Mouse (Mus musculus) olfactory bulb, adult 2 months (tissue): Measurements from ENCODE around the gene Bok.

ENCODE experiments used
- CTCF ChIP-seq: fragments of 200-500 bp; IDR thresholded peaks from 2 replicates; pipeline ENCODE4 v1.5.1; 2012; ENCODE audit warnings: low read depth, mild to moderate bottlenecking, low read length, moderate library complexity; ENCODE audit not compliant: insufficient read depth
- POLR2A ChIP-seq: fragments of 200-500 bp; IDR thresholded peaks from 2 replicates; pipeline ENCODE4 v1.6.1; 2012; ENCODE audit warnings: mild to moderate bottlenecking, low read depth, low read length, moderate library complexity; ENCODE audit not compliant: insufficient read depth

DNA sequence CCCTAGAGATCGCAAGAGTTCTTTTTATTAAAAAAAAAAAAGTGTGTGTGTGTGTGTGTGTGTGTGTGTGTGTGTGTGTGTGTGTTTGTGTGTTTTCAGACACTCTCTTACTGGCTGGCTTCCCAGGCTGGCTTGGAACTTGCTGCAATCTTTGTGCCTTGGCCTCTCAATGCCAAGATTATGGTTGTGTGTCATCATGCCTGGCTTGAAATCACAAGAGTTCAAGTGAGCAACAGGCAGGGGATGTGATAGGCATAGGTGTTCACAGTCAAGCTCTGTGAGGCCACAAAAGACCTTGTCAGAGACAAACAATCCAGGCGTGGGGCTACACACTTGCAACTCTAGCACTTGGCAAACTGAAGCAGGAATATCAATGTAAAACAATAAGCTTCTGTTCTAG is 7.1 kb upstream of the Bok start:
- TF ChIP-seq CTCF (no peak), POLR2A (no peak)
